Mouse (Mus musculus) stomach, postnatal 0 days (tissue): ENCODE results near the gene Atp6v1g1.

Experiments used
- CTCF ChIP-seq: IDR thresholded peaks from 2 replicates; pipeline ENCODE4 v1.5.1; 2016; ENCODE audit warnings: antibody characterized with exemption, low read depth, mild to moderate bottlenecking, moderate library complexity
- EP300 ChIP-seq: optimal IDR thresholded peaks from 2 replicates; pipeline ENCODE3; 2016; ENCODE audit warnings: antibody characterized with exemption

- TF ChIP-seq CTCF = no peak
- no peak for TF ChIP-seq EP300
Measured at GRCm38 (mm10) chr4:63559127-63559697, 14.6 kb downstream of the Atp6v1g1 start.
